Mouse (Mus musculus): ENCODE measurements around the gene Fam214a. TPM values are rescaled to one million over a fixed set of nuclear protein-coding genes. Genes with fewer than 3 reads are reported as not detected.

The Fam214a gene
- polyA plus RNA-seq, 1 experiment from 2014 or later, result 12.0 TPM

- ATAC-seq (ENCODE audit: low read depth) (no peak), DNase-seq (ENCODE audit: low spot score) (no peak)
- no peak overlapping the region for H3K27ac ChIP-seq (replicated peaks; ENCODE audit: low read depth, low read length)
- H3K9me3 ChIP-seq (ENCODE audit: control insufficient read depth, low read length), result no peaks in the 10 kb centered on the region
- no peak overlapping the region for H3K4me3 ChIP-seq (ENCODE audit: low read depth, low read length)
- H3K4me2 ChIP-seq (ENCODE audit: low read depth, low read length), result no peak overlapping the region
- H3K36me3 ChIP-seq (ENCODE audit: control insufficient read depth, insufficient read depth, low read length), result no peaks in the 10 kb centered on the region
- H3K4me1 ChIP-seq (ENCODE audit: control insufficient read depth, insufficient read depth, low read length), result 0 out of 2 replicates have a peak, but pooled peaks cover 4% of the 10 kb centered on the region
- no peak overlapping the region for H3K9ac ChIP-seq (ENCODE audit: low read depth, low read length)
- H3K27me3 ChIP-seq (replicated peaks; ENCODE audit: control insufficient read depth, insufficient read depth, low read length), result no peaks in the 10 kb centered on the region
These were observed 124.5 kb downstream of the Fam214a start for GRCm38 (mm10) chr9:75077191-75077590.

Other genes with a start within 250 kb of the Fam214a start
- gene Onecut1, start 91.0 kb upstream of the Fam214a start, polyA plus RNA-seq (2014; fragmentation: Nextera tagmentation; extraction: Ambion mirVana), result 0.24 and 0.31 TPM in 2 replicates
- 244 and 272 TPM in 2 replicates for gene Arpp19, start 84.7 kb downstream of the Fam214a start, polyA plus RNA-seq (2014; fragmentation: Nextera tagmentation; extraction: Ambion mirVana)
- gene Myo5a, start 118.1 kb downstream of the Fam214a start, polyA plus RNA-seq (2014; fragmentation: Nextera tagmentation; extraction: Ambion mirVana), result 25.1 and 25.7 TPM in 2 replicates